Mouse (Mus musculus) right cerebral cortex, postnatal 4 days (tissue): ENCODE measurements around the gene Gm9040.
"Not testable (repeated sequence)": the region's sequence is repeated elsewhere in the genome, so short reads cannot be mapped to it uniquely, and the experiment has no call there.

Experiments
- DNase-seq: peaks from one replicate; pipeline ENCODE4 v3.0.0-alpha.2; 2022

Gene Gm9040

DNA sequence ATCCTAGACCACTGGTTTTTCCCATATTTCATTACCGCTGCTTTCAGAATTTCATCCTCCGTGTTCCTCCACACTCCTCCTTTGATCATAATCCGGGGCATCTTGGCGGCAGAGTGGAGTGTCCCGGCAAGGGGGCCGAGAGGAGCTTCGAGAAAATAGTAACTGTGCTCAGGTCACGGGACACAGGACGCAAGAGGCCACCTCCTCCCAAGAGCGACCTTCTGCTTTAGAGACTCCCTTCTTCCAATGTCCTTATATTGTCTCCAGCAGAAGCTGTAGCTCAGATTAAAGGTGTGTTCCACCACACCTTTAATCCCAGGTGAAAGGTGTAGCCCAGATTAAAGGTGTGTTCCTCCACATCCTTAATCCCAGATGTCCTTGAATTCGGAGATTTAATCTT lies at the start of gene Gm9040:
TSS of gene Gm9040 (minus strand) at position 101 of the 400 bp plus-strand sequence.
- not testable (repeated sequence) for DNase-seq

DNA sequence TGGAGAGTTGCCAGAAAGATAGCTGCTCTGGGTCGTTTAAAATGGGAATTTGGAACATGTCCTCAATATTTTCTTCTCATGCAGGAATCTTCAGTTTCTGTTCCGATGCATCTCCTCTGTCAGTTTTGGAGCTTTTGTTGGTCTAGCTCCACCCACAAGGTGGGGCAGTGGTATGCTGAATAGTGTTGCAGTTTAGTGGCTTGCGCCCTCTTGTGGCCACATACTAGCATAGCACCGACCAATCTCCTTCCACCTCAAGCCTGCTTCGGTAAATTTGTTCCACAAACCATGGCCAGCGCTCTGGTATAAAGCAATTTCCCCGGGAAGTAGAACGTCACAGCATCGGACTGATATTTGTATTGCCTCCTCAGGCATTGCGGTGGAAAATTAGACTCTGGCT lies 43.7 kb upstream of the Gm9040 start:
- DNase-seq, result peak; percentile 83

DNA sequence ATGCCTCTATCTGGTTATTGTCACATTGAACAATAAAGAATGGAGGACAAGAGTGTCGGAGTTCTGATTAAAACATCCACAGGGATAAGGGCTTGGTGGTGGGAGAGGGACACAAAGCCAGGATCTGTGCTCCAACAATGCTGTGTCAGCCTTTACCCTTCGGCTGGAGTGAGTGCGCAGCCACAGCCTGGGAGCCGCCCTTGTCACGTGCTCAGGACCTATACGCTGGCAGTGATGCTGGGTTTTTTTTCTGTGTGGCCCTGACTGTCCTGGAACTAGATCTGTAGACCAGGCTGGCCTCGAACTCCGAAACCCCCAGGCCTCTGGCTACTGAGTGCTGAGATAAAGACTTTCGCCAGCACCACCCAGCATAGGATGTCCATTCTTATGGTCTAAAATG lies 42.7 kb upstream of the Gm9040 start:
- DNase-seq, result no peak

DNA sequence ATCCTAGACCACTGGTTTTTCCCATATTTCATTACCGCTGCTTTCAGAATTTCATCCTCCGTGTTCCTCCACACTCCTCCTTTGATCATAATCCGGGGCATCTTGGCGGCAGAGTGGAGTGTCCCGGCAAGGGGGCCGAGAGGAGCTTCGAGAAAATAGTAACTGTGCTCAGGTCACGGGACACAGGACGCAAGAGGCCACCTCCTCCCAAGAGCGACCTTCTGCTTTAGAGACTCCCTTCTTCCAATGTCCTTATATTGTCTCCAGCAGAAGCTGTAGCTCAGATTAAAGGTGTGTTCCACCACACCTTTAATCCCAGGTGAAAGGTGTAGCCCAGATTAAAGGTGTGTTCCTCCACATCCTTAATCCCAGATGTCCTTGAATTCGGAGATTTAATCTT lies 27.2 kb upstream of the Gm9040 start, which contains the start of gene Gm9049:
TSS of gene Gm9049 (minus strand) at position 101 of the 400 bp plus-strand sequence.
- not testable (repeated sequence) for DNase-seq

DNA sequence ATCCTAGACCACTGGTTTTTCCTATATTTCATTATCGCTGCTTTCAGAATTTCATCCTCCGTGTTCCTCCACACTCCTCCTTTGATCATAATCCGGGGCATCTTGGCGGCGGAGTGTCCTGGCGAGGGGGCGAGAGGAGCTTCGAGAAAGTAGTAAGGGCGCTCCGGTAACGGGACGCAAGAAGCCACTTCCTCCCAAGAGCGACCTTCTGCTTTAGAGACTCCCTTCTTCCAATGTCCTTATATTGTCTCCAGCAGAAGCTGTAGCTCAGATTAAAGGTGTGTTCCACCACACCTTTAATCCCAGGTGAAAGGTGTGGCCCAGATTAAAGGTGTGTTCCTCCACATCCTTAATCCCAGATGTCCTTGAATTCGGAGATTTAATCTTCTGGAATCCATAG lies 21.8 kb upstream of the Gm9040 start, which contains the start of gene Gm9048:
TSS of gene Gm9048 (minus strand) at position 101 of the 400 bp plus-strand sequence.
- DNase-seq, result not testable (repeated sequence)

DNA sequence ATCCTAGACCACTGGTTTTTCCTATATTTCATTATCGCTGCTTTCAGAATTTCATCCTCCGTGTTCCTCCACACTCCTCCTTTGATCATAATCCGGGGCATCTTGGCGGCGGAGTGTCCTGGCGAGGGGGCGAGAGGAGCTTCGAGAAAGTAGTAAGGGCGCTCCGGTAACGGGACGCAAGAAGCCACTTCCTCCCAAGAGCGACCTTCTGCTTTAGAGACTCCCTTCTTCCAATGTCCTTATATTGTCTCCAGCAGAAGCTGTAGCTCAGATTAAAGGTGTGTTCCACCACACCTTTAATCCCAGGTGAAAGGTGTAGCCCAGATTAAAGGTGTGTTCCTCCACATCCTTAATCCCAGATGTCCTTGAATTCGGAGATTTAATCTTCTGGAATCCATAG lies 16.4 kb upstream of the Gm9040 start, which contains the start of gene Gm9046:
TSS of gene Gm9046 (minus strand) at position 101 of the 400 bp plus-strand sequence.
- DNase-seq, result not testable (repeated sequence)

DNA sequence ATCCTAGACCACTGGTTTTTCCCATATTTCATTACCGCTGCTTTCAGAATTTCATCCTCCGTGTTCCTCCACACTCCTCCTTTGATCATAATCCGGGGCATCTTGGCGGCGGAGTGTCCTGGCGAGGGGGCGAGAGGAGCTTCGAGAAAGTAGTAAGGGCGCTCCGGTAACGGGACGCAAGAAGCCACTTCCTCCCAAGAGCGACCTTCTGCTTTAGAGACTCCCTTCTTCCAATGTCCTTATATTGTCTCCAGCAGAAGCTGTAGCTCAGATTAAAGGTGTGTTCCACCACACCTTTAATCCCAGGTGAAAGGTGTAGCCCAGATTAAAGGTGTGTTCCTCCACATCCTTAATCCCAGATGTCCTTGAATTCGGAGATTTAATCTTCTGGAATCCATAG lies 11.0 kb upstream of the Gm9040 start, which contains the start of gene Gm9045:
TSS of gene Gm9045 (minus strand) at position 101 of the 400 bp plus-strand sequence.
- DNase-seq, result not testable (repeated sequence)

DNA sequence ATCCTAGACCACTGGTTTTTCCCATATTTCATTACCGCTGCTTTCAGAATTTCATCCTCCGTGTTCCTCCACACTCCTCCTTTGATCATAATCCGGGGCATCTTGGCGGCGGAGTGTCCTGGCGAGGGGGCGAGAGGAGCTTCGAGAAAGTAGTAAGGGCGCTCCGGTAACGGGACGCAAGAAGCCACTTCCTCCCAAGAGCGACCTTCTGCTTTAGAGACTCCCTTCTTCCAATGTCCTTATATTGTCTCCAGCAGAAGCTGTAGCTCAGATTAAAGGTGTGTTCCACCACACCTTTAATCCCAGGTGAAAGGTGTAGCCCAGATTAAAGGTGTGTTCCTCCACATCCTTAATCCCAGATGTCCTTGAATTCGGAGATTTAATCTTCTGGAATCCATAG lies 5.5 kb upstream of the Gm9040 start, which contains the start of gene Gm9044:
TSS of gene Gm9044 (minus strand) at position 101 of the 400 bp plus-strand sequence.
- DNase-seq, result not testable (repeated sequence)

DNA sequence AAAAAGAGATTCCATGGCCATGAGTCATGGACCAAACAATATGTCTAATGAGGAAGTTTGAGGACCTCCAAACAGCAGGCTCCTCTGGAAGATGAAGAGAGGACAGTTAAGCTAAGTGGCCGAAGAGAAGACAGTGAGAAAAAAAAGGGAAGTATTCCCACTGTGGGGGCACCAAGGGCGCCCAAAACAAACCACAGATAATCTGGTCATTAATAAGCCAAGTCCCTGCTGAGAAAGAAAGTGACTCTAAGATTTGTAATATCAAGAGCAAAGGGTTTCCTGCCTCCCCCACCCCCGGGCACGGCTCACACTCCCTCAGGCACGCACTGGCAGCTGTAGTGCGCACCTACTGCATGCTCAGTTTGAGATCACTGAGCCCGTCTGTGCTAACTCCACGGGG lies 7.7 kb downstream of the Gm9040 start:
- no peak for DNase-seq

DNA sequence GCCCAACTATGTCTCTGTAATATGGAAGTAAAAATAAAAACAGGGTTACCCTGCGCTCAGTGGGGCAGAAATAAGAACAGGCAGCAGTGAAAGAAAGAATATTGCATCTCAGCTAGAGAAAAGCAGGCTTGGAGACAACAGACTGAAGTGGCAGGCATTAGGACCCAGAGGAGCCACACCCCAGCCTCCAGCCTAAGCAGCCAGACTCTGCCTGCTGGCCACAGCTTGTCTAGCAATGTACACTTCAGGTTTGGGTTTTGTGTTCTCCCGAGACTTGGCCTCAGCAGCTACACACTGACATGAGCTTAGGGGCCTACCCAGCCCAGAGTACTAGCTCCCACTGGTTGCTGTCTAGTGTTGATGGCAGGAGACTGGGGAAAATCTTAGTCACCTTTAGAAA lies 24.6 kb downstream of the Gm9040 start:
- not testable (repeated sequence) for DNase-seq

DNA sequence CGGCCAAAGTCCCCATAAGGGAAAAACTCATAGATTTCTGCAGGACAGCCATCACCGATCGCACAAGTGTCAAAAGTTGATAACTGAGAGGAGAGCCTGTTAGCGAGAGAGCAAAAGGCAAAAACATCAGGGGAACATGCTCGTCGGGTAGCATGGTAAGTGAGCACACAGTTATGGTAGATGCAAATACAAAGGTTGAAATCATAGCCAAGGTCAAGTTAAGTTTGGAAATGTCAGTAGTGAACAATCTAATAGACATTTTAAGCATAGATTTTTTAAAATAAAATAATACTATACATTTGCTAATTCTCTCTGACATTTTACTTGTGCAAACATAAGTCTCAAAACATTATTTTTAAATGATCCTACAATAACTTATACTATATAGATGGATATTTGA lies 31.8 kb downstream of the Gm9040 start, which contains the start of gene Iltifb:
TSS of gene Iltifb (minus strand) at position 101 of the 400 bp plus-strand sequence.
- no peak for DNase-seq

DNA sequence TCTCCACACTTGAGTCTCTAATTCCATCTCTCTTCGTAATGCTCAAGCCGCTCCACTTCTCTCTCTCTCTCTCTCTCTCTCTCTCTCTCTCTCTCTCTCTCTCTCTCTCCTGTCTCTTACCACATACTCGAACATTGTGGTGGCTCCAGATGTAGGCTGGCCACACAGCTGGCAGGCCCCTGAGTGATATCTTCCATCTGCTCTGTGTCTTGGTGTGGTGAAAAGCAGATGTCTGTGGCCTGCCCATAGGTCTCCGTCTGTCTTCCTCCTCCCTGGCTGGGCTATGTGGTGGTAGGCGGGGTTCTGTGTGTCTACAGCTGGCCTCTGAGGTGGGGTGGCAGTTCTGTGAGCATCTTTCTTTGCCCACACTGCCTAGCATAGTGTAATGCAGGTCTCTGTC lies 43.8 kb downstream of the Gm9040 start:
- not testable (repeated sequence) for DNase-seq

DNA sequence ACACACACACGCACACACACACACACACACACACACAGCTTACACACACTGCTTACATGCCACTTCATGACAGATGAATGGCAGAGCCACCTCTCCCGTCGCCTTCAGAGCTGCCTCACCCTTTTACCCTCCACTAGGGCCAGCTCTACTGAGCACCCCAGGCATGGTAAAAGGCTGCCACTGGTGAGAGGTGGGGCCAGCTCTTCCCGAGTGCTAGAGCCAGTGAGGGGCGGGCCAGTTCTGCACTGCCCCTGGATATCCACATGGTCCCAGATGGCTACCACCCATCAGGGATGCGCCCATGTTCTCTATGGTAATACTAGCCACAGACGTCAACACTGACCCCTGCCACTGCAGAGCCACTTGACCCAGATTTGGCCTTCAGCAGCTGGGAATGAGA lies 44.2 kb downstream of the Gm9040 start:
- DNase-seq, result not testable (repeated sequence)

DNA sequence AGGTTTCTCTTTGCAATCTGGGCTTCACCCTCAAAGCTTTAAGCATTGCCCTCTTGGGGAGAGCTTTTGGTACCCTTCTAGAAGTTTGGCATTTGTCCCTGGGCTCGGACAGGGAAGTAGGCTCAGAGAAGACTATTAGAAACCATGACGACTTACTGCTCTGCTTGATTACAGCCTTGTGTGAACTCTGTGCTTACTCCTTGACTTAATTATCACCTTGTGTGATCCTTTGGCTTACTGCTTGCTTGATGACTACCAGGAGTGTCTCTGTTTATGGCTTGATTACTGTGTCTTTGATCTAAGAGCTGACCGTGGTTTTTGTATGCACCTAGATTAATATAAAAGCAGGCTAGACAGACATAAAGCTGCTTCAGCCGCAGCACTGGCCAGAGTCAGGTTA lies 48.7 kb downstream of the Gm9040 start:
- not testable (repeated sequence) for DNase-seq
